Mouse (Mus musculus) forebrain, postnatal 0 days (tissue): ENCODE measurements at regions not wholly inside any gene's neighbourhood (a gene's known extent, or its start where the extent isn't known, plus 50 kb on each side); places are given as distances from the start of the nearest gene placed in this dataset.
A peak's percentile ranks its signal among the peaks of the same experiment; 100 is the strongest.

Experiments
- ATAC-seq: fragments of 200-750 bp; cut with Nextera tagmentation; 2 replicates; pipeline ENCODE4 v1.8.0; 2017; ENCODE audit warnings: mild to moderate bottlenecking, moderate library complexity
- DNase-seq: peaks from one replicate; pipeline ENCODE4 v3.0.0-alpha.2; 2015
- H3K27ac ChIP-seq: fragments of 300-500 bp; sonication (generic); 2 replicates; pipeline ENCODE4 v1.5.1; 2014; ENCODE audit warnings: low read depth, mild to moderate bottlenecking, antibody characterized with exemption, low read length, moderate library complexity, mixed read lengths
- H3K27me3 ChIP-seq: fragments of 300-500 bp; sonication (generic); 2 replicates; pipeline ENCODE4 v1.6.1; 2014; ENCODE audit warnings: mild to moderate bottlenecking, low read length, mixed read lengths; ENCODE audit not compliant: insufficient read depth
- H3K36me3 ChIP-seq: fragments of 300-500 bp; sonication (generic); 2 replicates; pipeline ENCODE4 v1.6.1; 2014; ENCODE audit warnings: mild to moderate bottlenecking, moderate library complexity; ENCODE audit not compliant: insufficient read depth
- H3K4me1 ChIP-seq: fragments of 300-500 bp; sonication (generic); 2 replicates; pipeline ENCODE4 v1.6.1; 2014; ENCODE audit warnings: antibody characterized with exemption; ENCODE audit not compliant: insufficient read depth
- H3K4me2 ChIP-seq: fragments of 300-500 bp; sonication (generic); 2 replicates; pipeline ENCODE4 v1.6.1; 2014; ENCODE audit warnings: low read depth, mild to moderate bottlenecking, moderate library complexity
- H3K4me3 ChIP-seq: fragments of 300-500 bp; sonication (generic); 2 replicates; pipeline ENCODE4 v1.5.1; 2014; ENCODE audit warnings: low read depth, low read length, mixed read lengths
- H3K9ac ChIP-seq: fragments of 300-500 bp; sonication (generic); 2 replicates; pipeline ENCODE4 v1.6.1; 2014; ENCODE audit warnings: mild to moderate bottlenecking
- H3K9me3 ChIP-seq: fragments of 300-500 bp; sonication (generic); 2 replicates; pipeline ENCODE4 v1.6.1; 2016; ENCODE audit warnings: low read length
- CTCF ChIP-seq: sonication (generic); IDR thresholded peaks from 2 replicates; pipeline ENCODE4 v1.5.1; 2016; ENCODE audit warnings: antibody characterized with exemption, control low read depth, low read depth
- WGBS: fragments of 180-500 bp; shearing (Covaris S2); extraction: QIAGEN DNeasy Blood & Tissue Kit; methylation state at CpG from one replicate; pipeline ENCODE4 v1.1.7; 2014; 5-methylcytosine and 5-hydroxymethylcytosine counted together

DNA sequence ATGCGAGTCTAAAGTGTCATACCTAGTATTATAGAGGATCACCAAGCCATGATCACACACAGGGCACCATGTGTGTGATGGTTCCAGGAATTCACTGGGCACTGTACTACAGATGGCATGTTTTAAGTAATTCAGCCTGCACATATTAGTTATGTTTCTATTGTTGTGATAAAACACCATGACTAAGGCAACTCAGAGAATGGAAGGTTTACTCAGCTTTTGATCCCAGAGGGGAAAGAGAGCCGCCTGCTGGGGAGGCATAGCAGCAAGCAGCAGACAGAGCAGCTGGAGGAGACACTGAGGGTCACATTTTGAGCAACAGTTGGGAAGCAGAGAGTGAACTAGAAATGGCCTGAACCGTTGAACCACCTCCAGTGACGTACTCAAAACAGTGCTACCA lies 88.2 kb upstream of the Ctbp2 start:
- Histone ChIP-seq H3K4me2 (no peak overlapping the region), H3K9ac (no peak overlapping the region), H3K27me3 (no peaks in the 10 kb centered on the region), H3K9me3 (no peaks in the 10 kb centered on the region), H3K27ac (no peak overlapping the region), H3K4me1 (no peaks in the 10 kb centered on the region), H3K4me3 (no peak overlapping the region), H3K36me3 (no peaks in the 10 kb centered on the region)
- WGBS: 70% methylated on average over 4 of the region's 4 CpGs
- DNase-seq (no peak), ATAC-seq (no peak)
- TF ChIP-seq CTCF: no peak

- Histone ChIP-seq H3K4me2 (no peak overlapping the region), H3K4me1 (no peaks in the 10 kb centered on the region), H3K36me3 (no peaks in the 10 kb centered on the region), H3K9ac (no peak overlapping the region), H3K4me3 (no peak overlapping the region), H3K27ac (no peak overlapping the region), H3K27me3 (no peaks in the 10 kb centered on the region), H3K9me3 (no peaks in the 10 kb centered on the region)
- DNase-seq (no peak), ATAC-seq (no peak)
- WGBS: 11% methylated on average over 7 of the region's 7 CpGs
- no peak for TF ChIP-seq CTCF
Measured at GRCm38 (mm10) chr7:133205704-133206103, 81.5 kb upstream of the Ctbp2 start.

DNA sequence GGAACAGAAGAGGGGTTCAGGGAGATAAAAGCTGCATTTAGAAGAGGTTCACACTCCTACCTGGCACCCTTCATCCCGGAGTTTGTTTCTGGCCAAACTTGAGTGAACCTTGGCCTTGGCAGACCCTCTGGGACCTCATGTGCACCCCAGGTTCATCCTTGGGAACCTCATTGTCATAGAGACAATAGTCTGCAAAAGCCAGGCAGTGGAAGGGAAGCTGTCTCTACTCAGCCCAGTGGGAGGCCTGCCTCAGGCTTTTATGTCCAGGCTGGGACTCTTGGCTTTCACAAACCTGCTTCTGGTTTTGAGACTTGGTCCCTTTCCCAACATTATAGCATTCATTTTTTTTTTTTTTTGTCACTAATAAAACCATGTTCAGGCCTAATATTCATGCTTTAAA lies 80.3 kb upstream of the Ctbp2 start:
- no peak for TF ChIP-seq CTCF
- Histone ChIP-seq H3K4me3 (no peak overlapping the region), H3K4me1 (no peaks in the 10 kb centered on the region), H3K36me3 (no peaks in the 10 kb centered on the region), H3K9ac (no peak overlapping the region), H3K9me3 (no peaks in the 10 kb centered on the region), H3K4me2 (no peak overlapping the region), H3K27me3 (no peaks in the 10 kb centered on the region), H3K27ac (no peak overlapping the region)
- 44% methylated on average over 1 of the region's 1 CpGs for WGBS
- DNase-seq (no peak), ATAC-seq (no peak)

GRCm38 (mm10) chr7:133203933-133204332 lies 79.8 kb upstream of the Ctbp2 start:
- Histone ChIP-seq H3K4me2 (no peak overlapping the region), H3K4me3 (no peak overlapping the region), H3K27me3 (no peaks in the 10 kb centered on the region), H3K27ac (no peak overlapping the region), H3K9ac (no peak overlapping the region), H3K4me1 (no peaks in the 10 kb centered on the region), H3K36me3 (no peaks in the 10 kb centered on the region), H3K9me3 (no peaks in the 10 kb centered on the region)
- ATAC-seq: no peak
- TF ChIP-seq CTCF: no peak
- 80% methylated on average over 7 of the region's 7 CpGs for WGBS
- no peak for DNase-seq

GRCm38 (mm10) chr7:133202092-133202880 lies 78.1 kb upstream of the Ctbp2 start:
- Histone ChIP-seq H3K9ac (no peak overlapping the region), H3K27me3 (no peaks in the 10 kb centered on the region), H3K4me2 (no peak overlapping the region), H3K4me1 (no peaks in the 10 kb centered on the region), H3K9me3 (no peaks in the 10 kb centered on the region), H3K27ac (no peak overlapping the region), H3K36me3 (no peaks in the 10 kb centered on the region), H3K4me3 (no peak overlapping the region)
- DNase-seq: no peak
- no peak for ATAC-seq
- WGBS: 91% methylated on average over 13 of the region's 13 CpGs
- no peak for TF ChIP-seq CTCF

- no peaks in the 10 kb centered on the region for H3K4me1 ChIP-seq
- H3K9me3 ChIP-seq: no peaks in the 10 kb centered on the region
- ATAC-seq (no peak), DNase-seq (no peak)
- no peaks in the 10 kb centered on the region for H3K27me3 ChIP-seq
- WGBS: 62% methylated on average over 4 of the region's 4 CpGs
- H3K9ac ChIP-seq: no peak overlapping the region
- H3K36me3 ChIP-seq: no peaks in the 10 kb centered on the region
- no peak overlapping the region for H3K4me2 ChIP-seq
- TF ChIP-seq CTCF: no peak
- no peak overlapping the region for H3K27ac ChIP-seq
- no peak overlapping the region for H3K4me3 ChIP-seq
Measured at GRCm38 (mm10) chr7:133199046-133199445, 74.9 kb upstream of the Ctbp2 start.

- Histone ChIP-seq H3K4me1 (no peaks in the 10 kb centered on the region), H3K4me3 (no peak overlapping the region), H3K27me3 (no peaks in the 10 kb centered on the region), H3K36me3 (no peaks in the 10 kb centered on the region), H3K4me2 (no peak overlapping the region), H3K9me3 (no peaks in the 10 kb centered on the region), H3K9ac (no peak overlapping the region), H3K27ac (no peak overlapping the region)
- WGBS: 24% methylated on average over 7 of the region's 7 CpGs
- ATAC-seq (peak; percentile 50; the same call in 1 of the 2 replicates), DNase-seq (peak; percentile 44)
- no peak for TF ChIP-seq CTCF
Measured at GRCm38 (mm10) chr7:133189880-133190462, 65.8 kb upstream of the Ctbp2 start.
